Mouse (Mus musculus) kidney, postnatal 0 days (tissue): ENCODE measurements around the gene Pibf1. TPM values are rescaled to one million over a fixed set of nuclear protein-coding genes. Genes with fewer than 3 reads are reported as not detected.

Experiments
- ATAC-seq: fragments of 200-750 bp; cut with Nextera tagmentation; replicated peaks from 2 replicates; pipeline ENCODE4 v1.8.0; 2017; ENCODE audit warnings: low read depth, moderate number of reproducible peaks, moderate TSS enrichment, moderate library complexity; ENCODE audit not compliant: low FRiP score
- DNase-seq: peaks from one replicate; pipeline ENCODE4 v3.0.0-alpha.2; 2016; ENCODE audit warnings: low spot score
- H3K27ac ChIP-seq: fragments of 300-500 bp; sonication (generic); 2 replicates; pipeline ENCODE4 v1.5.1; 2014; ENCODE audit warnings: mild to moderate bottlenecking
- H3K27me3 ChIP-seq: fragments of 300-500 bp; sonication (generic); 2 replicates; pipeline ENCODE4 v1.6.1; 2014; ENCODE audit warnings: low read length, mixed read lengths; ENCODE audit not compliant: insufficient read depth
- H3K36me3 ChIP-seq: fragments of 300-500 bp; sonication (generic); 2 replicates; pipeline ENCODE4 v1.6.1; 2014; ENCODE audit warnings: low read length, mixed read lengths; ENCODE audit not compliant: insufficient read depth
- H3K4me1 ChIP-seq: fragments of 300-500 bp; sonication (generic); replicated peaks from 2 replicates; pipeline ENCODE4 v1.6.1; 2014; ENCODE audit warnings: antibody characterized with exemption, low read length, mixed read lengths; ENCODE audit not compliant: insufficient read depth
- H3K4me2 ChIP-seq: fragments of 300-500 bp; sonication (generic); 2 replicates; pipeline ENCODE4 v1.6.1; 2014; ENCODE audit warnings: mild to moderate bottlenecking, low read length, moderate library complexity, mixed read lengths
- H3K4me3 ChIP-seq: fragments of 300-500 bp; sonication (generic); replicated peaks from 2 replicates; pipeline ENCODE4 v1.5.1; 2014; ENCODE audit warnings: low read depth, low read length
- H3K9ac ChIP-seq: fragments of 300-500 bp; sonication (generic); 2 replicates; pipeline ENCODE4 v1.6.1; 2014; ENCODE audit warnings: low read depth, low read length
- H3K9me3 ChIP-seq: fragments of 300-500 bp; sonication (generic); replicated peaks from 2 replicates; pipeline ENCODE4 v1.6.1; 2016; ENCODE audit warnings: low read length, inconsistent platforms, mixed read lengths
- CTCF ChIP-seq: IDR thresholded peaks from 2 replicates; pipeline ENCODE4 v1.5.1; 2016; ENCODE audit warnings: antibody characterized with exemption, low read depth, mild to moderate bottlenecking, moderate library complexity
- WGBS: fragments of 180-500 bp; shearing (Covaris S2); extraction: QIAGEN DNeasy Blood & Tissue Kit; methylation state at CpG from one replicate; pipeline ENCODE4 v1.1.7; 2014; 5-methylcytosine and 5-hydroxymethylcytosine counted together
- polyA plus RNA-seq: library from polyadenylated mRNA; unstranded; fragments of >200 nt; fragmentation: Nextera tagmentation; extraction: Ambion mirVana; gene quantifications from 2 replicates; pipeline ENCODE4 v1.2.1, GENCODE M21; 2015

The Pibf1 gene
- polyA plus RNA-seq, 1 experiment from 2014 or later = 12.7 TPM

GRCm38 (mm10) chr14:99265791-99266190 is 166.6 kb downstream of the Pibf1 start:
- no peaks in the 10 kb centered on the region for H3K36me3 ChIP-seq
- TF ChIP-seq CTCF = no peak
- no peak overlapping the region for H3K27ac ChIP-seq
- no peak overlapping the region for H3K4me2 ChIP-seq
- H3K4me1 ChIP-seq = no peaks in the 10 kb centered on the region
- no peaks in the 10 kb centered on the region for H3K9me3 ChIP-seq
- H3K9ac ChIP-seq = no peak overlapping the region
- ATAC-seq = no peak
- no peak for DNase-seq
- no peaks in the 10 kb centered on the region for H3K27me3 ChIP-seq
- no peak overlapping the region for H3K4me3 ChIP-seq
- 88% methylated on average over 14 of the region's 14 CpGs for WGBS

- no peak for DNase-seq
- H3K27ac ChIP-seq = no peak overlapping the region
- no peak overlapping the region for H3K4me3 ChIP-seq
- ATAC-seq = no peak
- no peak overlapping the region for H3K9ac ChIP-seq
- WGBS = 76% methylated on average over 5 of the region's 5 CpGs
- no peak for TF ChIP-seq CTCF
- no peaks in the 10 kb centered on the region for H3K9me3 ChIP-seq
- no peaks in the 10 kb centered on the region for H3K36me3 ChIP-seq
- no peaks in the 10 kb centered on the region for H3K4me1 ChIP-seq
- no peaks in the 10 kb centered on the region for H3K27me3 ChIP-seq
- no peak overlapping the region for H3K4me2 ChIP-seq
Observed at GRCm38 (mm10) chr14:99266749-99267148, 167.5 kb downstream of the Pibf1 start.

- TF ChIP-seq CTCF = no peak
- ATAC-seq (no peak), DNase-seq (no peak)
- Histone ChIP-seq H3K9ac (no peak overlapping the region), H3K4me1 (no peaks in the 10 kb centered on the region), H3K9me3 (no peaks in the 10 kb centered on the region), H3K27me3 (no peaks in the 10 kb centered on the region), H3K36me3 (no peaks in the 10 kb centered on the region), H3K4me3 (no peak overlapping the region), H3K27ac (no peak overlapping the region), H3K4me2 (no peak overlapping the region)
- WGBS = 73% methylated on average over 2 of the region's 2 CpGs
Observed at GRCm38 (mm10) chr14:99274056-99274455, 174.8 kb downstream of the Pibf1 start.

GRCm38 (mm10) chr14:99275827-99276226 is 176.6 kb downstream of the Pibf1 start:
- no peak overlapping the region for H3K27ac ChIP-seq
- H3K4me2 ChIP-seq = no peak overlapping the region
- H3K4me3 ChIP-seq = no peak overlapping the region
- 15% methylated on average over 4 of the region's 4 CpGs for WGBS
- no peak for ATAC-seq
- TF ChIP-seq CTCF = no peak
- DNase-seq = no peak
- no peak overlapping the region for H3K9ac ChIP-seq
- no peaks in the 10 kb centered on the region for H3K36me3 ChIP-seq
- H3K4me1 ChIP-seq = no peaks in the 10 kb centered on the region
- no peaks in the 10 kb centered on the region for H3K27me3 ChIP-seq
- no peaks in the 10 kb centered on the region for H3K9me3 ChIP-seq

- Histone ChIP-seq H3K27ac (no peak overlapping the region), H3K4me2 (no peak overlapping the region), H3K4me3 (no peak overlapping the region), H3K27me3 (no peaks in the 10 kb centered on the region), H3K9ac (no peak overlapping the region), H3K36me3 (no peaks in the 10 kb centered on the region), H3K9me3 (no peaks in the 10 kb centered on the region), H3K4me1 (no peaks in the 10 kb centered on the region)
- TF ChIP-seq CTCF = no peak
- WGBS = 34% methylated on average over 9 of the region's 9 CpGs
- DNase-seq (no peak), ATAC-seq (no peak)
Observed at GRCm38 (mm10) chr14:99278312-99278711, 179.1 kb downstream of the Pibf1 start.

- H3K36me3 ChIP-seq = no peaks in the 10 kb centered on the region
- H3K4me3 ChIP-seq = no peak overlapping the region
- no peak overlapping the region for H3K27ac ChIP-seq
- no peaks in the 10 kb centered on the region for H3K27me3 ChIP-seq
- DNase-seq (no peak), ATAC-seq (no peak)
- no peak for TF ChIP-seq CTCF
- H3K9me3 ChIP-seq = no peaks in the 10 kb centered on the region
- H3K4me1 ChIP-seq = no peaks in the 10 kb centered on the region
- 55% methylated on average over 12 of the region's 12 CpGs for WGBS
- no peak overlapping the region for H3K9ac ChIP-seq
- H3K4me2 ChIP-seq = no peak overlapping the region
Observed at GRCm38 (mm10) chr14:99278763-99279486, 179.7 kb downstream of the Pibf1 start.

- WGBS = 49% methylated on average over 5 of the region's 5 CpGs
- H3K9me3 ChIP-seq = no peaks in the 10 kb centered on the region
- no peaks in the 10 kb centered on the region for H3K27me3 ChIP-seq
- ATAC-seq = no peak
- H3K4me2 ChIP-seq = no peak overlapping the region
- H3K4me3 ChIP-seq = no peak overlapping the region
- no peak overlapping the region for H3K9ac ChIP-seq
- H3K36me3 ChIP-seq = no peaks in the 10 kb centered on the region
- no peak for DNase-seq
- no peak overlapping the region for H3K27ac ChIP-seq
- no peaks in the 10 kb centered on the region for H3K4me1 ChIP-seq
- no peak for TF ChIP-seq CTCF
Observed at GRCm38 (mm10) chr14:99280399-99280798, 181.2 kb downstream of the Pibf1 start.
